Mouse (Mus musculus): ENCODE results near the gene Mef2b.

Mef2b gene

GRCm38 (mm10) chr8:70181212-70181902, 41.8 kb downstream of the Mef2b start:
- no peak for DNase-seq

- DNase-seq, result no peak
Measured at GRCm38 (mm10) chr8:70181903-70182252, 42.4 kb downstream of the Mef2b start.

- DNase-seq, result no peak
Measured at GRCm38 (mm10) chr8:70183194-70183593, 43.7 kb downstream of the Mef2b start.

DNA sequence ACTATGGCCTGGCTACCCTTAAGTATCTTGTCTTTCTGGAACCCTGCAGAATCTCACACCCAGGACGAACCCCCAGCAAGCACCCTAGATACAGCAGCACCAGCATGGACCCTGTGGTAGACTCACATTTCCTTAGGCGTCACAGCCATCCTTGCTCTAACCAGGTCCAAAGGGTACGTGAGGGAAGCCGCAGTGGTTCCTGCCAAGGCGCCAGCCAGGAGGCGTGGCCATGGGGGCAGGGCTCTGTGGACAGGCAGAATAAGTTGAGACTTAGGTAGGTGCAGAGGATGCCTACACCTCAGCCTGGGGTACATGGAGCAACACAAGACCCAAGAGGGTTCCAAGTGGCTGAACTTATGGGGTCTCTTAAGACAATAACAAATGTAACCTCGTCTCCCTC, 49.2 kb downstream of the Mef2b start:
- peak; percentile 94 for DNase-seq

GRCm38 (mm10) chr8:70193238-70193637, 53.7 kb downstream of the Mef2b start:
- DNase-seq, result peak; percentile 91

DNA sequence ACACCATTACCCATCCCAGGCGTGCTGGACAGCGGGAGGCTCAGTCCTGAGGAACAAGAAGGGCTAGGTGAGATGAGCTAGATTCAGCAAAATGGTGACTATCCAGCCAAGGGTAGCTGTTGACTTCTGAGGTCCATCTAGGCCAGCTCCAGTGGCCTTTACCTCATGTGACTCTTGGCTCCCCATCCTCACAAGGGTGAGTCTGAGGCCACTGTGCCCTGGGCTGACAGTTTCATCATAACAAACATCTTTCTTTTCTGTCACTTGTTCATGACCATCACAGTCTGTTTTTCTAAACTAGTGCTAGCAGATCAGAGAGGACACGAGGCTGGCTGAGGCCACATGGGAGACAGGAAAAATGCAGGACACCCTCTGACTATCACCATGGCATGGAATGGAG, 54.7 kb downstream of the Mef2b start:
- no peak for DNase-seq

GRCm38 (mm10) chr8:70195762-70196161, 56.3 kb downstream of the Mef2b start:
- no peak for DNase-seq

DNA sequence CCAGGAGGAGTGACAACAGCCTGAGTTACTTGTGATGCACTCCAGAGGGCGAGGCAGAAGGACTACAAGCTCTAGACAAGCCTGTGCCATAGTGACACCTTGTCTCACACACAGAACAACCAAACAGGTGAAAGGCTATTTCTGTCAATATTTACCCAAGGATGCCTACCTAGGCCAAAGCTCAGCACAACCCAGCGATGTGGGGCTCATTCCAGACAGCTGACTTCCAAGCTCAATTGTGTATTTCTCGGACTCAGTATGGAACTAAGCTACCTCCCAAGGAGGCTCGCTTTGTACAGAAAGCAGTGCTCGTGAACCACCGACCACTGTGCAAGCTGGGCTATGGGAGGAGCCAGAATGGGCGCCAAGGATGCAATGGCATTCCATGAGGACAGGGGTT, 58.1 kb downstream of the Mef2b start:
- peak; percentile 76 for DNase-seq

DNA sequence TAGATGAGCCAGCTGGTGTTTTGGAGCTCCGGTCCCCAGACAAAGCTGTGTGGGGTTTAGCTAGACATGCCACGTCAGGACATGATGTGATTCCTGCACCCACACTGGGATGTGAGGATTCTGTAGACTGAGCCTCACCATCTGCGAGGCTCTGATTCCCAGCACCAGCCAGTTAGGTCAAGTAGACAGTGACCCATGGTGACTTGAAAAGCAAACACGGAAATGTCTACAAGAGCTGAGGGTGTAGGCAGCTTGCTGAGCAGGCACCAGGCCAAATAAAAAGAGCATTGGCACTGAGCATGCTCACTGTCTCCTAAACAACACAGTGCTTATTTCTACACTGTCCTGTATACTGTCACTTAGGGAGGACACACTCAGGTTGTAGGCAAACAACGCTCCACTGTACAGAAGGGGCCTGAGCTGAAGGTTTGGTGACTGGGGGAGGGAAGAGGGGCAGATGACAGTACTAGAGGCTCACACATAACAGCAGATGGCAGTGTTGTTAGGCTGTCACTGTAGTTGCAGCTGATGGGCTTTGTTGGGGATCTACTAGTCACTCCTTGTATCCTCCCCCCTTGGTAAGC, 60.7 kb downstream of the Mef2b start:
- DNase-seq, result peak; percentile 64

GRCm38 (mm10) chr8:70201417-70201816, 61.9 kb downstream of the Mef2b start:
- DNase-seq, result no peak

DNA sequence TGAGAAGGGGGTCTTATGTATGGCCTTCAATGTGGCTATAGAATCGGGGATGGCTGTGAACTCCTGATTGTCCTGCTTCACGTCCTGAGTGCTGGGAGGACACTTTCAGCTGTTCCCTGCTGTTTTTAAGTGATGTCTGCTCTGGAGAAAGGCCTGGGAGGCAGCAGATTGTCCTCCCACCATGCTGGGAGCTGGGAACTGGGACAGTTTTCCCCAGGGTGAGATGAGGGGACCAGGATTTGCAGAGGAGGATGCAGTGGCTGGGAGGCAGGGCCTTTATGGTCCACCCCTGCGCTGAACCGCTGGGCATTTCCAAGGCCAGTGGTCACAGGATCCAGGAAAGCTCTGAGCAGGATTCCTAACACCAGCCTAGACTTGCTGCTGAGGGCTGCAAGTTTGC, 63.6 kb downstream of the Mef2b start:
- DNase-seq, result no peak

- DNase-seq, result no peak
Measured at GRCm38 (mm10) chr8:70204757-70205156, 65.2 kb downstream of the Mef2b start.

- peak; percentile 80 for DNase-seq
Measured at GRCm38 (mm10) chr8:70208130-70208529, 68.6 kb downstream of the Mef2b start.

DNA sequence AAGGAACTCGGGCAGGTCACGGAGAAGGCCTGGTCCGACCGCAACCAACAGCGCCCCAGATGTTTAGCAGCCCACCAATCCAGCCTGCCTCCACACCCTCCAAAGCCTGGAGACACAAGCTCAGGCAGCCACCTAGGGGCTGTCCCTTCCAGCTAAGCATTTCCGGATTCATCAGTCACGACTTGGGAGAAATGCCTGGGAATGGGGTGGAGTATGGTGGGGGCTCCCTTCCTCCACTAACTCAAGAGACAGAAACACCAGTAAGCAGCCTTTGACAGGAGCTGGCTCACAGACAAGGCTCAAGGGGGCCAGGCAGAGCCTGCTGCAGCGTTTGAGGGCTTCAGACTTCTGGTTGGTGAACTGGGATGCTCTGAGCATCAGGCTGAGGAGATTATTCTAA, 71.0 kb downstream of the Mef2b start:
- no peak for DNase-seq

DNA sequence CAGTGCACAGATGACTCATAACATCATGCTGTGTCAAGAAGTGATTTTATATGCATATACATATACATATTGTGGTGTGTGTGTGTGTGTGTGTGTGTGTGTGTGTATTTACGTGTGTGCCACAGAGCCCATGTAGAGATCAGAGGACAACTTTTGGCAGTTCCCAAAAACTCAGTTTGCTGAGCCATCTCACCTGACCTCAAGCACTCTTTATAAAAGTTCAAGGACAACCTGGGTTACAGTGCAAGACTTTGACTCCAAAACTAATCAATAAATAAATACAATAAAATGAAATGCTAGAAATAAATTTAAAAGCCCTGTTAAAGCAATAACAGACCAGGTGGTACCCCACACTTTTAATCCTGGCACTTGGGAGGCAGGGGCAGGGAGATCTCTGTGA, 71.8 kb downstream of the Mef2b start:
- no peak for DNase-seq

GRCm38 (mm10) chr8:70211726-70212111, 72.2 kb downstream of the Mef2b start:
- no peak for DNase-seq

DNA sequence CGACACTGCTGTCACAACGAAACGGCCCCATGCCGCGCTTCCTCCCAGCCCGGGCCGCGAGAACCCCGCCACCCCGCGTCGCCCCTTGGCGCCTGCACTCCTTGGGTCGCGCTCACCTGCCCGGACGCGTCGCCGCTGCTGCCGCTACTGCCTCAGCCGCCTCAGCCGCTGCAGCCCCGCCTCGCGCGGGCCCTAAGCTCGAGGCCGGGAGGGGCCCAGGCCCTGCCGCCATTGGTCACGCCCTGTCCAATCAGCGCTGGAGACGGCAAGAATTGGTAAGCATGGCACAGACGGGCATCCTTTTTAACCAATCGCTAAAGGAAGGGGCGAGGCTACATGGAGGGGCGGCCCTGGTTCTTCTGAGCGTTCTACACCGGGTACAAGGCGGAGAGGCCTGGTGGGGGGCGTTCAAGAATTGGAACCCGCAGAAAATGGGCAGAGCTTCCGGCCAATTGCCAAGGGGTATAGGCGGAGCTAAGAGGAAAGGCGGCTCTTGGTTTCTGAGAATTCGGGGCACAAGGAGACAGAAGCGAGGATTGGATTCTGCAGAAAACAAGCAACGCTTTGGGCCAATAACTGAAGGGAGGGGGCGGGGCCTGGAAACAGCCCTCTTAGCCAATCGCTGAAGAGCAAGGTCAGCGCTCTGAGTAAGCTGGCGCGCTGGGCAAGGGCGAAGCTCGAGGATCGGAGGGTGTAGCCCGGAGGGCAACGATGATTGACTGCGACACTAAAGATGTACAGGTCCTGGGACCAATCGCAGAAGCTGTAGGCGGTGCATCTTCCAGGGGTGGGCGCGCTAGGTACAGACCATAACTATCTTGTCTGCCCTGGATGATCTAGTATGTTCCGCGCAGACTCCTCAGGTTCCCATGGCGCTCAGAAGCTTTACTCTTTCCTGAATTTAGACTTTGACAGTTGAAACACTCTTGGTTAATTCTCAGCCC, 72.9 kb downstream of the Mef2b start, which contains the start of gene Slc25a42:
TSS of gene Slc25a42 (minus strand) at position 194 of the 944 bp plus-strand sequence.
- peak; percentile 100 for DNase-seq

DNA sequence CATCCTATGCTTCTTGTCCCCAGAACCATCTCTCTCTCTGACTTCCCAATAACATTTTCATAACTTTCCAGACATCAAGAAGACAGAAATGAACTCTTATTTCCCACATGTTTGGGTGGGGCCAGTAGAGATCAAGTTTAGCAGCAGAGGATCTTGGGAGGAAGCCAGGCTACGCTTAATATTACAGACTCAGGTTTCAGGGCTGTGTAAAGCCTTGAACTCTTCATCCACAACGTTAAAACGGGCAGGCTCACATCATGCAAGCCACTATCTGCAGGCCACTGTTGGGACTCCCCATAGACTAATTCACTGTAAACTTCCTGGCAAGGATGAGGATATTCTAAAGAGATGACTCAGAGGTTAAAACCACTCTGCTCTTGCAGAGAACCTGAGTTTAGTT, 74.9 kb downstream of the Mef2b start:
- no peak for DNase-seq

- peak; percentile 5 for DNase-seq
Measured at GRCm38 (mm10) chr8:70215092-70215491, 75.6 kb downstream of the Mef2b start.

DNA sequence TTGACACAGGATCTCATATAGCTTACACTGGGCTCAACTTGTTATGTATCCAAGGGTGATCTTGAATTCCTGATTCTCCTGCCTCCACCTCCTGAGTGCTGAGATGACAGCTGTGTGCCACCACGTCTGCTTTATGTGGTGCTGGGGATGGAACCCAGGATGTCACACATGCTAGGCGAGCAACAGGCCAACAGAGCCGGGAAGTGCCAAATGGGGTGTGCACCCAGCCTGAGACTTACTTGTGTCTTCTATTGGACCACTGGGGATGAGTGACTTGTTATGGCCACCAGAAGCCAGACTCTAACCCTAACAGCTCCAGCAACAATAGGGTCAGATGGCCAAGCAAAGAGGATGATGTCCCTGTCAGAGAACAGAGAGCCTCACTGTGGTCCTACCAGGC, 76.7 kb downstream of the Mef2b start:
- peak; percentile 9 for DNase-seq

DNA sequence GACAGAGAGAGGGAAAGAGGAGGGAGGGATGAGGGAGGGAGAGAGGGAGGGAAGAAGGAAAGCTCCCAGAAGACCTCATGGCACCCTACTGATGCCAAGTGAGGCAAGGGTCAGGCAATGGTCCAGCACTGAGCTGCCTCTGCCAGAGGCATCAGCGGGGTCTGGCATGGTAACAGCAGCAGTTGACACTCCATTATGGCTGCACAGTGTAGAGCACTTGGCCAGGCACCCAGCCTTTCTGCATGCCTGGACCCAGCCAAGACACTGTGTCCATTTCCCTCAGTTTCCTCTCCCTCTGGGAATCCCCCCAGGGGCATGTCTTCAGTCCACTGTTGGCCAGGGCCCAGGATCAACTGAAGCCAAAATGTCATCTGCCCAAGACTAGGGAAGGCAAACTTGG, 77.1 kb downstream of the Mef2b start:
- DNase-seq, result peak; percentile 92

Data from kidney, adult 11 months (tissue).